ENCODE assay signal across 19 mouse cellular contexts in the genomic region with DNA sequence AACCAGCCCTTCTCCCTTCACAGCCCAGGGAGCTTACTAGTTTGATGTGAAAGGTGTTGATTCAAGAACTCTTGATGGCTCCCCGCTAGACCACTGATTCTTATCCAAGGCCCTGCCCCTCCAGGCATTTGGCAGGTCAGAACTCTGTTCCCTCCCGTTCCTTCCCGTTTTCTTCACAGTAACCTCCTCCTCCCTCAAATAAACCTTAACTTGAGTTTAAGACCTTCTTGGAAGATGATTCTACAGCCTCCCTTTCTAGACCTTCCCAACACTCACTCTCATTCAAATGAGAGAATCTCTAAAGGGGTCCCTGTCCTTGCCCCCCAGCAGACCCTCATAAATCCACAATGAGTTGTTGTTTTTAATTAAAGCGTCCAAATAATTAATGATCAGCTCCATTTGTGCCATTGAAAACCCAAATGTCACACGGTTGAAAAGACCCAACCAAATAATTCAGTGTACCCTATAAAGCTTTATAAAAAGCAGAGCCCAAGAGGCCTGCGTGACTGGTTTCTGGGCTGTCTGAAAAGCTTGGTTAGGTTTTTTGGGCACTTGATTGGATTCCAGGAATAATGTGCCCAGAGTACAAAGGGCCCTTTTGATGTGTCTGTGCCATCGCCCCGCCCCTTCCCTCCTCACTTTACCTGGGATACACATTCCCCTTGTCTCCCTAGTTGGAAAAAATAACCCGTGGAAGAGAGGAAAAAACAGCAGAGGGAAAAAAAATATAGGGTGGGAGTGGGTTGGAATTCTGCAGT.
DNase-seq lines count a peak whose midpoint lies in the region; ATAC-seq lines count a peak whose summit lies in the region.
"Had no signal": no experiment of that assay in that cellular context is flagged by ENCODE, and none has a peak within 500 bp of the region (broad histone marks: within the 10 kb centered on the region; RNA-seq: fewer than 3 reads in every experiment).

No protein-coding gene starts in this region.

- H3K4me3 ChIP-seq in embryonic facial prominence, embryonic 14.5 days (ENCODE audit: low read depth, low read length): no peak overlapping the region
- H3K4me3 ChIP-seq in embryonic facial prominence, embryonic 10.5 days: no peak overlapping the region
- H3K4me3 ChIP-seq in neural tube, embryonic 11.5 days (ENCODE audit: low read depth, low read length): no peak overlapping the region
- no peak overlapping the region for H3K4me3 ChIP-seq in intestine, embryonic 15.5 days (replicated peaks)
- H3K4me3 ChIP-seq: embryonic facial prominence, embryonic 12.5 days; hindbrain, embryonic 15.5 days; midbrain, embryonic 12.5 days had no signal

- no peaks in the 10 kb centered on the region for H3K9me3 ChIP-seq in embryonic facial prominence, embryonic 14.5 days (ENCODE audit: control insufficient read depth, low read length)
- H3K9me3 ChIP-seq in embryonic facial prominence, embryonic 10.5 days: no peaks in the 10 kb centered on the region
- H3K9me3 ChIP-seq in neural tube, embryonic 11.5 days (ENCODE audit: control insufficient read depth, low read length): no peaks in the 10 kb centered on the region
- H3K9me3 ChIP-seq in intestine, embryonic 15.5 days: no peaks in the 10 kb centered on the region
- H3K9me3 ChIP-seq: embryonic facial prominence, embryonic 12.5 days; hindbrain, embryonic 15.5 days; midbrain, embryonic 12.5 days had no signal

- ATAC-seq in embryonic facial prominence, embryonic 14.5 days (ENCODE audit: low read depth): no peak
- ATAC-seq in neural tube, embryonic 11.5 days (ENCODE audit: insufficient read depth, low FRiP score, low TSS enrichment): peak; percentile 75
- ATAC-seq in intestine, embryonic 15.5 days: no peak
- ATAC-seq: lung, postnatal 0 days had no signal

- 62% methylated on average over 9 of the region's 9 CpGs for WGBS in embryonic facial prominence, embryonic 14.5 days
- WGBS in embryonic facial prominence, embryonic 10.5 days: 70% methylated on average over 9 of the region's 9 CpGs
- WGBS in neural tube, embryonic 11.5 days: 48% methylated on average over 9 of the region's 9 CpGs
- WGBS in intestine, embryonic 15.5 days: 72% methylated on average over 9 of the region's 9 CpGs

- H3K4me1 ChIP-seq in embryonic facial prominence, embryonic 14.5 days (ENCODE audit: control insufficient read depth, insufficient read depth, low read length): 0 out of 2 replicates have a peak, but pooled peaks cover 5% of the 10 kb centered on the region
- H3K4me1 ChIP-seq in embryonic facial prominence, embryonic 10.5 days: peaks cover 6% of the 10 kb centered on the region
- no peaks in the 10 kb centered on the region for H3K4me1 ChIP-seq in neural tube, embryonic 11.5 days (ENCODE audit: control insufficient read depth, insufficient read depth, low read length)
- H3K4me1 ChIP-seq in intestine, embryonic 15.5 days (replicated peaks): 0 out of 2 replicates have a peak, but pooled peaks cover 2% of the 10 kb centered on the region
- H3K4me1 ChIP-seq: embryonic facial prominence, embryonic 12.5 days; hindbrain, embryonic 15.5 days had no signal

- H3K27me3 ChIP-seq in embryonic facial prominence, embryonic 14.5 days (replicated peaks; ENCODE audit: control insufficient read depth, insufficient read depth, low read length): no peaks in the 10 kb centered on the region
- no peaks in the 10 kb centered on the region for H3K27me3 ChIP-seq in embryonic facial prominence, embryonic 10.5 days (replicated peaks; ENCODE audit: low read depth, poor library complexity, severe bottlenecking)
- no peaks in the 10 kb centered on the region for H3K27me3 ChIP-seq in neural tube, embryonic 11.5 days (ENCODE audit: control insufficient read depth, insufficient read depth, low read length)
- no peaks in the 10 kb centered on the region for H3K27me3 ChIP-seq in intestine, embryonic 15.5 days (replicated peaks)
- H3K27me3 ChIP-seq: embryonic facial prominence, embryonic 12.5 days; hindbrain, embryonic 15.5 days; midbrain, embryonic 12.5 days had no signal

- 0 out of 2 replicates have a peak overlapping the region, but pooled peaks have one; percentile 10 for H3K27ac ChIP-seq in embryonic facial prominence, embryonic 14.5 days (replicated peaks; ENCODE audit: low read depth, low read length)
- H3K27ac ChIP-seq in embryonic facial prominence, embryonic 10.5 days (replicated peaks): no peak overlapping the region
- H3K27ac ChIP-seq in neural tube, embryonic 11.5 days (ENCODE audit: low read depth, low read length): no peak overlapping the region
- H3K27ac ChIP-seq in intestine, embryonic 15.5 days: no peak overlapping the region
- H3K27ac ChIP-seq: embryonic facial prominence, embryonic 12.5 days; hindbrain, embryonic 15.5 days; midbrain, embryonic 12.5 days had no signal

- H3K9ac ChIP-seq in embryonic facial prominence, embryonic 14.5 days (ENCODE audit: low read depth, low read length): no peak overlapping the region
- H3K9ac ChIP-seq in neural tube, embryonic 11.5 days (ENCODE audit: low read length): no peak overlapping the region
- no peak overlapping the region for H3K9ac ChIP-seq in intestine, embryonic 15.5 days
- H3K9ac ChIP-seq: embryonic facial prominence, embryonic 12.5 days; hindbrain, embryonic 15.5 days; midbrain, embryonic 12.5 days had no signal

- no peak for DNase-seq in embryonic facial prominence, embryonic 14.5 days (ENCODE audit: low spot score)
- DNase-seq in embryonic facial prominence, embryonic 10.5 days (ENCODE audit: low spot score): no peak
- peak; percentile 16 for DNase-seq in neural tube, embryonic 11.5 days (ENCODE audit: low spot score)
- no peak for DNase-seq in neural tube, embryonic 10.5 days (ENCODE audit: extremely low spot score, low spot score)
- DNase-seq in kidney, postnatal 14 days: peak; percentile 48
- no peak for DNase-seq in layer of hippocampus, postnatal 36 days
- no peak for DNase-seq in urinary bladder, postnatal 14 days (ENCODE audit: low spot score)
- DNase-seq: adrenal gland, postnatal 36 days; cerebellum, postnatal 36 days; gastrocnemius, postnatal 25 days; heart, postnatal 14 days; liver; right cerebral cortex, postnatal 14 days; thymus, postnatal 36 days had no signal

- no peak overlapping the region for H3K4me2 ChIP-seq in embryonic facial prominence, embryonic 14.5 days (ENCODE audit: low read depth, low read length)
- H3K4me2 ChIP-seq in neural tube, embryonic 11.5 days (ENCODE audit: low read depth): no peak overlapping the region
- no peak overlapping the region for H3K4me2 ChIP-seq in intestine, embryonic 15.5 days (replicated peaks)
- H3K4me2 ChIP-seq: embryonic facial prominence, embryonic 12.5 days; hindbrain, embryonic 15.5 days; midbrain, embryonic 12.5 days had no signal

- H3K36me3 ChIP-seq in embryonic facial prominence, embryonic 14.5 days (ENCODE audit: control insufficient read depth, insufficient read depth, low read length): no peaks in the 10 kb centered on the region
- H3K36me3 ChIP-seq in embryonic facial prominence, embryonic 10.5 days (replicated peaks): no peaks in the 10 kb centered on the region
- H3K36me3 ChIP-seq in neural tube, embryonic 11.5 days (ENCODE audit: control insufficient read depth, insufficient read depth, low read length): no peaks in the 10 kb centered on the region
- no peaks in the 10 kb centered on the region for H3K36me3 ChIP-seq in intestine, embryonic 15.5 days
- H3K36me3 ChIP-seq: embryonic facial prominence, embryonic 12.5 days; hindbrain, embryonic 15.5 days; midbrain, embryonic 12.5 days had no signal

Comparison
In these comparisons a context has a peak if more than half of its experiments do, and no peak if none do; other contexts are left out.
1. DNase-seq: peak in neural tube, embryonic 11.5 days (single experiment) and kidney, postnatal 14 days (single experiment); none in embryonic facial prominence, embryonic 14.5 days (single experiment), embryonic facial prominence, embryonic 10.5 days (single experiment), neural tube, embryonic 10.5 days (single experiment), layer of hippocampus, postnatal 36 days (0 of 2) and urinary bladder, postnatal 14 days (single experiment).